Mouse (Mus musculus): Measurements from ENCODE around the gene Lhfpl5.

- TF ChIP-seq CTCF (IDR thresholded peaks at IDR 0.05; ENCODE audit: control insufficient read depth, insufficient read depth, insufficient read length) (no peak), FOSL1 (IDR thresholded peaks at IDR 0.05; ENCODE audit: insufficient read depth, low read length, poor library complexity, severe bottlenecking) (no peak)
Measured at GRCm38 (mm10) chr17:28572521-28572920, 2.9 kb upstream of the Lhfpl5 start.

All from C2C12 (cell line).